Mouse (Mus musculus): ENCODE measurements around the gene Elmod3. TPM values are rescaled to one million over a fixed set of nuclear protein-coding genes. Genes with fewer than 3 reads are reported as not detected.
A peak's percentile ranks its signal among the peaks of the same experiment; 100 is the strongest.

Elmod3 gene
- total RNA-seq (2021) = 10 to 100 TPM; 19.4 to 21.4 TPM
- long read RNA-seq, experiment 1, transcript Elmod3-201 (12 exons, 2,122 nt) = major isoform, 9 of 16 reads
- long read RNA-seq, experiment 1, partial matches to known transcripts = 0 of 16 reads
- long read RNA-seq, experiment 1, other reads (novel, unspliced or antisense) = 5 of 16 reads
- long read RNA-seq, experiment 2, transcript Elmod3-201 (12 exons, 2,122 nt) = major isoform, 9 of 18 reads
- long read RNA-seq, experiment 2, partial matches to known transcripts = 2 of 18 reads
- long read RNA-seq, experiment 2, other reads (novel, unspliced or antisense) = 5 of 18 reads

DNA sequence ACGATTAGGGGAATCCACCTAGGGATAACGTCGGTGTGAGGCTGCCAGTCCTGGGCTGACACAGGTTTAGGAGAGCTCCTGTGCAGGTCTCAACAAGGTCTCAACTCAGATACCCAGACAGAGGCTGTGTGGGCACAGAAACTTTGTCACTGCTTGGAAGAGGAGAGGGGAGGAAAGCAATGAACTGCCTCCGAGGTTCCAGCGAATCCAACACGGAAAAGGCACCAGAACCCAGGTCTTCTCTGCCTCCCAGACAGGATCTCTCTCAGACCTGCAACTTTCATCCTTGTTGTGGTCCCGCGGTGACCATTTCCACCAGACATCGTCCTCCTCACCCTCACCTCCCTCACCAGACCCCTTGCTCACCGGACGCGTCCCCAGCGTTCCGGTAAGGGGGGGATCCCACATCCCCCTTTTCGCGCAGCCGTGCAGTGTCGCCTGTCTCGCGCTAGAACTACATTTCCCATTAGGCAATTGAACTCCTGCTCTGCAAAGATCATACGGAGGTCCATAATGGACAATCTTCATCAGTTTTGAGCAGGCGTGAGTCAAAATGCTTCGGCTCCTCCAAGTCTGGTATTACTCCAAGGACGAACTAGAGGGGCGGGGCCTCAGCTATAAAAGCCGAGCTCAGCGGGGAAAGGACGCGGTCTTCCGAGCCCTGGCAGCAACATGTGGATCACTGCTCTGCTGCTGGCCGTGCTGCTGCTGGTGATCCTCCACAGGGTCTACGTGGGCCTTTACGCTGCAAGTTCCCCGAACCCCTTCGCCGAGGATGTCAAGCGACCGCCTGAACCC lies at the start of gene Elmod3, which contains the start of gene Retsat:
Elmod3 (minus strand) TSS at position 458 of the 798 bp plus-strand sequence.
Retsat (plus strand) TSS at position 520 of the 798 bp plus-strand sequence.
- DNase-seq (ENCODE audit: low spot score in 2 of 2) = peak; percentile 87 to 96

GRCm38 (mm10) chr6:72647383-72647820 lies 49.2 kb upstream of the Elmod3 start:
- DNase-seq (ENCODE audit: low spot score in 2 of 2) = peak; percentile 72 to 81

- DNase-seq (ENCODE audit: low spot score in 2 of 2) = no peak
These were observed 47.2 kb upstream of the Elmod3 start for GRCm38 (mm10) chr6:72645364-72645763.

DNA sequence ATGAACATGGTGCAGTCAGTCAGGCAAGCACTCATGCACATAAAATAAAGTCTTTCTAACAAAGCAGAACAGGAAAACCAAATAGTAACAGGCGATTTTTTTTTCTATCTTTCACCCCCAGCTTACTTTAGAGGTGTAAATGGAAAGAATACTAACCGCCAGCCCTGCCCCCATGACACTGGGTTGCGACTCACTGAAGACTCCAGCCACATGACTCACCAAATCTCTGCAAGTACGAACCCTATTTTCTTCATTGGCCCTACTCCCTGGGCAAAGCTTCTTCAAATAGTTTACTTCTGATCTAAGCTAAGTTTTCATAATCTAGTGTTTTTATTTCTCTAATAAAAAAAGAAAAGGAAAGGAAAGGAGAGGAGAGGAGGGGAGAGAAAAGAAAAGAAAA lies 46.4 kb upstream of the Elmod3 start:
- DNase-seq (ENCODE audit: low spot score in 2 of 2) = no peak

- no peak for DNase-seq (ENCODE audit: low spot score in 2 of 2)
These were observed 43.2 kb upstream of the Elmod3 start for GRCm38 (mm10) chr6:72641218-72641954.

- DNase-seq (ENCODE audit: low spot score in 2 of 2) = no peak
These were observed 38.7 kb upstream of the Elmod3 start for GRCm38 (mm10) chr6:72636940-72637339.

GRCm38 (mm10) chr6:72635760-72636431 lies 37.7 kb upstream of the Elmod3 start:
- peak in 1 of 2 experiments; percentile 70 for DNase-seq (ENCODE audit: low spot score in 2 of 2)

GRCm38 (mm10) chr6:72634311-72634710 lies 36.1 kb upstream of the Elmod3 start:
- DNase-seq (ENCODE audit: low spot score in 2 of 2) = no peak

GRCm38 (mm10) chr6:72631700-72632099 lies 33.5 kb upstream of the Elmod3 start:
- DNase-seq (ENCODE audit: low spot score in 2 of 2) = no peak

DNA sequence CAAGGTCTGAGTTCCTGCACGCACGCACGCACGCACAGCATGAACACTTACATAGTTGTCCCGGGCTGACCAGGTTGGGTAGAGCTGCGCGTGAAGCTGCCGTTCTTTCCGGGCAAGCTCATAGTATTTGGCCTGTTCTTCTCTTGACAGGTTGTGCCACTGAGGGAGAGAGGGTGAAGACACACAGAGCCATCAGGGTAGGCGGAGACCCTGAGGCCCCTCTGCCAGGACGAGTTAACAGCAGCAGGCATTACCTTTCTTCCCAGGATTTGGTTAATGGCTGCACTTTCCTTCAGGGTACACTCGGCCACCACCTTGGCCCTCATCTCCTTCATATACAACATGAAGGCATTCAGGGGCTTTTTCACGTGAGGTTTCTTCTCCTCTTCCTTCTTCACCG lies 32.7 kb upstream of the Elmod3 start:
- DNase-seq (ENCODE audit: low spot score in 2 of 2) = no peak

DNA sequence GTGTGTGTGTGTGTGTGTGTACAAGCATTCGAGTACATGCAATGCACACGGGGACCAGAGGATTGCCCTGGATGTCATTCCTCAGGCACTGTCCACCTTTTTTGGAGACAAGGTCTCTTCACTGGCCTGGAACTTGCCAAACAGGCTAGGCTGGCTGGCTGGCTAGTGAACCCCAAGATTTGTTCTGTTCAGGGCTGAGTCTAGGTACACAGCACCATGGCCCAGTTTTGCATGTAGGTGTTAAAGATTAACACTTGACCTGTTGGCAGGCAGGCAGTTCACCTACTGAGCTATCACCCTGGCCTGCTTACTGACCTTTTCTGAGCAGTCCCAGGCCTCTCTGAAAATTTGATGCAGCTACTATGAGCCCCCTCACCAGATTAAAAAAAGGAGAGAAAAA lies 32.2 kb upstream of the Elmod3 start:
- no peak for DNase-seq (ENCODE audit: low spot score in 2 of 2)

GRCm38 (mm10) chr6:72627276-72627675 lies 29.1 kb upstream of the Elmod3 start:
- no peak for DNase-seq (ENCODE audit: low spot score in 2 of 2)

DNA sequence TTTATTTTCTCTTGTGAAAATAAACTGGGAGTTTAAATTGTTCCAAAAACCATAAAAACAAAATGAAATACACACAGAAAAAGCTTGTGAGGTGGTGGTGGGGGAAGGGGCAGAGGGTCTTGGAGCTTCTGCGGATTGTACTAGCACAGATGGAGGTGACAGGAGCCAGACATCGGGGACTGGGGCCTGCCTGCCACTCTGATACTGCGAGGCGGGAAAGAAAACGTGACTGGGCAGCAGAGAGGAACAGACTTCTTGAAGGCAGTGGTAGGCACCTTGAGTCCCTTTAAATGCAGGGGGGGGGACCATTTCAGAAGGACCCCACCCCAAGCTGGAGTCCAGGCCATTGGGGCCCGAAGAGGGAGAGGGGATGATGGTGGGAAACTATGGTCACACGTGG lies 28.2 kb upstream of the Elmod3 start:
- DNase-seq (ENCODE audit: low spot score in 2 of 2) = no peak

GRCm38 (mm10) chr6:72623661-72624402 lies 25.6 kb upstream of the Elmod3 start:
- no peak for DNase-seq (ENCODE audit: low spot score in 2 of 2)

- no peak for DNase-seq (ENCODE audit: low spot score in 2 of 2)
These were observed 24.7 kb upstream of the Elmod3 start for GRCm38 (mm10) chr6:72622917-72623316.

DNA sequence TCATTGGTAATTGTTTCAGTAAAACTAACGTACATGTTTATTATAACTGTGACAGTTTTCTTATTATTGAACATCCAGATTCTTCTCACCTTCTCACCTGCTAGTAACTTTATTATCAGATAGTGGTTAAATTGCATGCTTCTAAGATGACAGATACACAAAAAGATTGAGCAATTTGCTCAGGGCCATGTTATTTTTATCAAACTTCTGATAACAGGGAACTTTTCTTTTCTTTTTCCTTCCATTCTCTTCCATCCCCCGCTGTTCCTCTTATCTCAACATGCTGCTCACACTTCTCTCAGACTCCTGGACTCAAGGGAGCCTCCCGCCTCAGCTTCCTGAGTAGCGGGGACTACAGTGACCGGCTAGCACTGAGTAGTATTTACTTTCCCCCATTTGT lies 22.7 kb upstream of the Elmod3 start:
- no peak for DNase-seq (ENCODE audit: low spot score in 2 of 2)

- no peak for DNase-seq (ENCODE audit: low spot score in 2 of 2)
These were observed 21.7 kb upstream of the Elmod3 start for GRCm38 (mm10) chr6:72619734-72620532.

DNA sequence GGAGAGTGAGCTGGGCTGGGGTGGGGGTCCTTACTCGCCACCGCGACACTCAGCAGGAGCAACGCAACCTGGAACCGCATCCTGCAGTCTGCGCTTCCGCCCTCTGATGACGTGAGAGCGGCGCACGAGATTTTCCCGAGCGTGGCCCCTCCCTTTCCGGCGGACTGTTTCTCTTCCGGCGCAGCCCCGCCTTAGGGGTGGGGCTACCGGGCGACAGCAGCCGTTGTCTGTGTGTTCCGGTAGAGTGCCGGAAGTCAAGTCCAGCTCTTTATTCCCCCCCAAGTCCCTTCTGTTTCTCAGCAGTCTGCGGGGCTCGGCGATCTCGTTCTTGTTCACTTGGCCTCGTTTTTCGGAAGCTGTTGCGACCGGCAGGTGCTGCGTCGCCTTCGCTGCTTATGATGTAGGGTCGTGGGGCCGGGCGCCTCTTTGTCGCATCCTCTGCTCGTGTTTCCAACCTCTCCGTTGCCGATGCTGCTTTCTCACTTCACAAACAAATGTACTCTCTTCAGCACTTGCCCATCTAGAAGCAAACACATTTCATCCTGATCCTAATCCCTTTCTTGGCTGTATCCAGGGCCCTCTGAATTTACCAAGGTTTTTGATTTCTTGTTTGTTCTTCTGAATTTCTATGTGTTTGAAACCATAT lies 18.6 kb upstream of the Elmod3 start, which contains the start of gene Tgoln1:
Tgoln1 (minus strand) TSS at position 358 of the 646 bp plus-strand sequence.
- DNase-seq (ENCODE audit: low spot score in 2 of 2) = peak; percentile 87 to 95

Data from layer of hippocampus, postnatal 14 days (tissue).